Mouse (Mus musculus) CD4-positive naive resting alpha-beta T cell, adult 57 days (primary cell): ENCODE data around the gene Pbx3. TPM values are rescaled to one million over a fixed set of nuclear protein-coding genes. Genes with fewer than 3 reads are reported as not detected.

ENCODE experiments used
- total RNA-seq: library from RNA; stranded (reverse); gene quantifications from one replicate; pipeline ENCODE4 v1.2.4, GENCODE M21; 2023

Pbx3 gene
- total RNA-seq: 2.6 TPM

DNA sequence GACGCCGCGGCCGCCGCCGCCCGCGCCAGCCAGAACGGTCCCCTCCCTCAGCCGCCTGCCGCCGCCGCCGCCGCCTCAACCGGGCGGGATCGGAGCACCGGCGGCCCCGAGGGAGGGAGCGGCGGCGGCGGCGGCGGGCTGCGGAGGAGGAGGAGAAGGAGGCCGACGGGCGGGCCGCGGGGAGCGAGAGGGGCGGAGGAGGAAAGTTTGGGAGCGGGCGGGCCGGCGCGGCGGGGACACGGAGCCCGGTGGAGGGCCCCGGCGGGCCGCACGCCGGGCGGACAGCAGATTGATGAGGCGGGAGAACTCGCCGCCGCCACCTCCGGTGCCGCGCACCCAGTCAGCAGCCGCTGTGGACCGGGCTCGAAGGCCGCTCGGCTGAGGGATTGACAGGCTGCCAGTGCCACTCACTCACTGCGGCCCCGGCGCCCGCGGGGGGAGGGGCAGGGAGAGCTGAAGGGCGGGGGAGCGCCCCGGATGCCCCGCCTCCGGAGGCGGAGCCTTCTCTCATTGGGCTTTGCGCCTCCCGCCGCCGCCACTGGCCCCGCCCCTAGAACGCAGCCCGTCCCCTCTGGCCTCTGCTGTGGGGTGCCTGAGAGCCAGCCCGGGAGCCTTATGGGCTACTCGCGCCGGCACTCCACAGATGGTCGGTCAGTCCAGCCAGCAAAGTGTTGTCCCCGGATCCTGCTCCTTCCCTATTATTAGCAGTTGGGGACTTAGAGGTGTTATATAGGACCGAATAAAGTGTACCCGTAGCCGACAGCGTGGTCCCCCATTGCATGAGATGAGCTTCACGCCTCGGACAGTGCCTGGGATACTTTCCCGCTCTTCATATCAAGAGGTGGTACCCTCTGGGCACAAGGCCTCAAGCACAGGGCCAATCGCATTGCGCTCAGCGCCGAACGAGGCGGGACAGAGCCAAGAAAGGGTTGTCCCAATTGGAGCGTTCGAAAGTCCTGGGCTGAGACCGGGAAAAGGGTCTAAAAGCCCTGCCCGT, at the start of gene Pbx3:
Gene Pbx3 (minus strand): TSS at position 838 of the 997 bp plus-strand sequence.

DNA sequence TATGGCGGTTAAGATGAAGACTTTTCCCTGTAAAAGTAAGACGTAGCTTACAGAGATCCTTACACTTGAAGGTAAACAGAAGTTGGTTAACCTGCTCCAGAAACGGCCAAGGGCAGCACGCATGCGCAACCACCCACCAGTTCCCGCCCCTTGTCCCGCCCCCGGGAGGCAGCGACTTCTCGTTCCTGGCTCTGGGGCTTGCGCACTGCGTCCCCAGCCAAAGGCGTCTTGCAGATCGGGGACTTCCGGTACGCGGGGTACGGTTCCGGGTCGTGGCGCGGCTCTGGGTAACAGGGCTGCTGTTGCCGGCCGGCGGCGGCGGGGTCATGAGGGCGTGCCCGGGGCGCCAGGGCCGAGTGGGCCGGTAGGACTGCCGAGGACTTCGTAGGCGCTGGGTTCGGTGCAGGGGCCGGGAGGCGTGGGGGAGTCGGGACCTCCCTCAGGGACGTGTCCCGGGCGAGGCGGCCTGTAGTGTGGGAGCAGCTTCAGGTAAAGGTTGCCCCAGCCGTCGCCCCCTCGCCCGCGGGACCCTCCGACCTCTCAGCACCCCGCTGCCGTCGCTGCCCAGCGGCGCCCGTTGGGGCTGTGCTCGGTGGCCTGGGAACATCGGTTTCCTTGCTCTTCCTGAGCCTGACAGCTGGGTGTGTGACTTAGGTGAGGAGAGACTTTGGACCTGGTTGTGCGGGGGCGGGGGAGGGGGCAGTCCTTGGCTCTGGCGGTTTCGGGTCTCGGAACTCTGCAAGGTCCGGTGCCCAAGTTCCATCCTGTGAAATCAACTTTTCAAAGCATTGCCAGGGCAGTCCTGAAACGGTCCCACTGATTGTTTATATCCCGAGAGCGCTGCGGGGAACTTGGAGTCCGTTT, 33.9 kb upstream of the Pbx3 start, which contains the start of gene Mapkap1:
Gene Mapkap1 (plus strand): TSS at position 171 of the 864 bp plus-strand sequence.

Other genes starting within 250 kb of the Pbx3 start
- gene Mapkap1, start 33.6 kb upstream of the Pbx3 start, total RNA-seq: 52.4 TPM